Mouse (Mus musculus) testis, adult 2 months (tissue): Measurements from ENCODE around the gene Comt.

Experiments used
- CTCF ChIP-seq: fragments of 200-500 bp; IDR thresholded peaks from 2 replicates; pipeline ENCODE4 v1.5.1; 2012; ENCODE audit warnings: low read depth, mild to moderate bottlenecking, inconsistent platforms, low read length, moderate library complexity; ENCODE audit not compliant: control insufficient read depth, insufficient read depth, insufficient replicate concordance
- POLR2A ChIP-seq: fragments of 200-500 bp; IDR thresholded peaks from 2 replicates; pipeline ENCODE4 v1.6.1; 2012; ENCODE audit warnings: low read depth, mild to moderate bottlenecking, inconsistent platforms, low read length, moderate library complexity; ENCODE audit not compliant: control insufficient read depth

GRCm38 (mm10) chr16:18400472-18401216 is 26.0 kb downstream of the Comt start:
- TF ChIP-seq CTCF (no peak), POLR2A (no peak)
